Mouse (Mus musculus) embryonic facial prominence, embryonic 12.5 days (tissue): ENCODE results near the gene Ptprf. TPM values are rescaled to one million over a fixed set of nuclear protein-coding genes. Genes with fewer than 3 reads are reported as not detected.

Experiments
- ATAC-seq: fragments of 200-750 bp; cut with Nextera tagmentation; 2 replicates; pipeline ENCODE4 v1.8.0; 2017; ENCODE audit not compliant: insufficient number of reproducible peaks, insufficient read depth, low FRiP score, low TSS enrichment
- H3K27ac ChIP-seq: fragments of 300-500 bp; sonication (generic); 2 replicates; pipeline ENCODE4 v1.5.1; 2016; ENCODE audit warnings: mild to moderate bottlenecking
- H3K27me3 ChIP-seq: fragments of 300-500 bp; sonication (generic); 2 replicates; pipeline ENCODE4 v1.6.1; 2016; ENCODE audit warnings: mild to moderate bottlenecking, moderate library complexity
- H3K36me3 ChIP-seq: fragments of 300-500 bp; sonication (generic); 2 replicates; pipeline ENCODE4 v1.6.1; 2016; ENCODE audit warnings: mild to moderate bottlenecking
- H3K4me1 ChIP-seq: fragments of 300-500 bp; sonication (generic); 2 replicates; pipeline ENCODE4 v1.6.1; 2016
- H3K4me2 ChIP-seq: fragments of 300-500 bp; sonication (generic); replicated peaks from 2 replicates; pipeline ENCODE4 v1.6.1; 2016; ENCODE audit warnings: mild to moderate bottlenecking, moderate library complexity
- H3K4me3 ChIP-seq: fragments of 300-500 bp; sonication (generic); 2 replicates; pipeline ENCODE4 v1.5.1; 2016; ENCODE audit warnings: mild to moderate bottlenecking
- H3K9ac ChIP-seq: fragments of 300-500 bp; sonication (generic); 2 replicates; pipeline ENCODE4 v1.6.1; 2016; ENCODE audit warnings: mild to moderate bottlenecking, moderate library complexity
- H3K9me3 ChIP-seq: fragments of 300-500 bp; sonication (generic); 2 replicates; pipeline ENCODE4 v1.6.1; 2016; ENCODE audit warnings: mild to moderate bottlenecking, moderate library complexity
- WGBS: fragments of 180-500 bp; shearing (Covaris S2); methylation state at CpG from one replicate; pipeline ENCODE4 v1.1.7; 2016; 5-methylcytosine and 5-hydroxymethylcytosine counted together
- microRNA-seq: library from miRNA; unstranded; fragments of <30 nt; microRNA quantifications from one replicate; pipeline ENCODE4, GENCODE M21; 2017
- polyA plus RNA-seq: library from polyadenylated mRNA; unstranded; fragments of >200 nt; fragmentation: Nextera tagmentation; extraction: Ambion mirVana; gene quantifications from 2 replicates; pipeline ENCODE4 v1.2.1, GENCODE M21; 2016

Gene Ptprf
- polyA plus RNA-seq, 1 experiment from 2014 or later: 90.7 TPM

DNA sequence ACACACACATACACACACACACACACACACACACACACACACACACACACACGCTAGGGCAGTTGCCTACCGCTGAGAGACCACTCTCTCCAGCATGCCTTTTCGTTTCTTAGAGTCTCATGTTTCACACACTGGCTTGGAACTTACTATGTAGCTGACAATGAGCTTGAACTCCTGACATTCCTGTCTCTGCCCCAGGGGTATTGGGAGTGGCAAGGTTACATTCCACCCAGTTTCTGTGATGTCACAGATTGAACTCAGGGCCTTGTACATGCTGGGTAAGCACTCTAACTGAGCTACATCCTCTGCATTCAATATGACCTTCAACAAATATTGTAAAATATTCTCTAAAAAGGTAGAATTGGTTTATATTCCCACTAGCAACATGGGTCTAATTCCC, 92.6 kb downstream of the Ptprf start:
- Histone ChIP-seq H3K4me1 (no peaks in the 10 kb centered on the region), H3K4me2 (no peak overlapping the region), H3K9me3 (0 out of 2 replicates have a peak, but pooled peaks cover 3% of the 10 kb centered on the region), H3K27me3 (no peaks in the 10 kb centered on the region), H3K9ac (no peak overlapping the region), H3K4me3 (no peak overlapping the region), H3K36me3 (no peaks in the 10 kb centered on the region), H3K27ac (no peak overlapping the region)
- no peak for ATAC-seq
- 45% methylated on average over 3 of the region's 3 CpGs for WGBS

DNA sequence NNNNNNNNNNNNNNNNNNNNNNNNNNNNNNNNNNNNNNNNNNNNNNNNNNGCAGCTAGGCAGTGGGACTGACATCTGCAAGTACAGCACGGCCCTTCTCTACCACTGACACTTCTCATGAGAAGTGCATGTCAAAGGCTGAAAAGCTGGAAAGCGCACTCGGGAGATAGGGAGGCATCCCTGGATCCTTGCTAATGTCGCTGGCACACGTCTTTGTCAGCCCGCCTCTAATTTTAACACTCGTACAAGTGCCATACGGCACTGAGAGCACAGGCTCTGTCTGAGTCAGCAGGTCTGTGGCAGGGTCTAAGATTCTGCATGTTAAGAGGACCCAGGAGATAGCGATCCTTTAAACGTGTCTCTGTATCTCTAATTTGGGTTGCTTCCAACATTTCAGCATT, 95.0 kb downstream of the Ptprf start:
- ATAC-seq: no peak
- H3K4me1 ChIP-seq: no peaks in the 10 kb centered on the region
- WGBS: 82% methylated on average over 10 of the region's 10 CpGs
- H3K9ac ChIP-seq: no peak overlapping the region
- no peak overlapping the region for H3K4me3 ChIP-seq
- no peak overlapping the region for H3K27ac ChIP-seq
- H3K36me3 ChIP-seq: no peaks in the 10 kb centered on the region
- H3K4me2 ChIP-seq: no peak overlapping the region
- no peaks in the 10 kb centered on the region for H3K27me3 ChIP-seq
- H3K9me3 ChIP-seq: 0 out of 2 replicates have a peak, but pooled peaks cover 3% of the 10 kb centered on the region

DNA sequence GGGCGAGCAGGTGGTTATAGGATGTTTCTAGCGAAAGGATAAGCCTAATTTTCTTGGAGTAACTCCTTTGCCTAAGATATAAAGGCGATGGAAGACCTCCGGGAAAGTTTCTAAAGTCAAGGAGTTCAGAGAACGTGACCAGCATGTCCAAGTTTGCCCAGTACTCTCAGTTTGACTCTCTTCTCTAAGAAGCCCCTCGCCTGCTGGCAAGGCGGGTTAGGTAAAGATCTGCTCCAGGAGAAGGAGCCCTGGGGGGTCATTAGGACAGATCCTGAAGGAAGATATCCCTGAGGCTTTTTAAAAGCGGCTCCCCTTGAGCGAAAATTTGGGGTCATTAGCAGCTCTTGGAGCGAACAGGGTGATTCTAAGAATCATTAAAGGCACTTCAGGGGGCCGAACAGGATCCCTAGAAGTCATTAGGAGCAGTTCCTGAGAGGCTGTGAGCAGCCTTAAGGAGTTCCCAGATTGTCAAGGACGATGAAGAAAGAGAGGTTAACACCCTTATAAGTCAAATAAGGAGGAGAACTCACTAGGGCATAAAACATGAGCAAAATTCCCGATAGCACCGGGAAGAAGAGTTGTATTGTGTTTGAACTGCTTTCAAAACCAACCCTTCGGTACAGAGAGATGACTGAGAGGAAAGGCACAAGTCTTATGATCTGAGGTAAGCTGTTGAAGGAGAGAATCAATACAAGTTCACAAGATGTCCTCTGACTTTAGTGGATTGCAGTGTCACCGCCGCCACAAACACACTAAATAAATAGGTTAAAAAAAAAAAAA, 110.7 kb downstream of the Ptprf start:
- peak overlapping the region; percentile 80 for H3K9ac ChIP-seq
- ATAC-seq: no peak
- peaks cover 19% of the 10 kb centered on the region for H3K36me3 ChIP-seq
- peak overlapping the region; percentile 50 for H3K4me2 ChIP-seq
- peaks cover 8% of the 10 kb centered on the region for H3K4me1 ChIP-seq
- no peaks in the 10 kb centered on the region for H3K9me3 ChIP-seq
- H3K27ac ChIP-seq: peak overlapping the region; percentile 92
- WGBS: 18% methylated on average over 17 of the region's 17 CpGs
- H3K4me3 ChIP-seq: peak overlapping the region; percentile 68
- no peaks in the 10 kb centered on the region for H3K27me3 ChIP-seq

- no peaks in the 10 kb centered on the region for H3K9me3 ChIP-seq
- peak within 1 kb of the TSS; percentile 92 for H3K27ac ChIP-seq
- H3K4me3 ChIP-seq: peak within 1 kb of the TSS; percentile 68
- peaks cover 27% of the 10 kb centered on the region for H3K36me3 ChIP-seq
- H3K4me1 ChIP-seq: peaks cover 8% of the 10 kb centered on the region
- WGBS: under 1% methylated on average over 37 of the region's 38 CpGs
- ATAC-seq: peak; percentile 100
- H3K27me3 ChIP-seq: no peaks in the 10 kb centered on the region
- peak within 1 kb of the TSS; percentile 80 for H3K9ac ChIP-seq
- peak within 1 kb of the TSS; percentile 61 for H3K4me2 ChIP-seq
Observed at GRCm38 (mm10) chr4:118179467-118180300, 111.5 kb downstream of the Ptprf start, which contains the start of gene Kdm4a. Gene Kdm4a, minus strand, starts transcription at chr4:118180043.

GRCm38 (mm10) chr4:118178952-118179466, 112.2 kb downstream of the Ptprf start:
- Histone ChIP-seq H3K9me3 (no peaks in the 10 kb centered on the region), H3K4me3 (peak overlapping the region; percentile 68), H3K4me2 (peak overlapping the region; percentile 61), H3K27me3 (no peaks in the 10 kb centered on the region), H3K36me3 (peaks cover 34% of the 10 kb centered on the region), H3K4me1 (peaks cover 8% of the 10 kb centered on the region), H3K9ac (peak overlapping the region; percentile 80), H3K27ac (peak overlapping the region; percentile 92)
- ATAC-seq: no peak
- WGBS: 2% methylated on average over 12 of the region's 12 CpGs

DNA sequence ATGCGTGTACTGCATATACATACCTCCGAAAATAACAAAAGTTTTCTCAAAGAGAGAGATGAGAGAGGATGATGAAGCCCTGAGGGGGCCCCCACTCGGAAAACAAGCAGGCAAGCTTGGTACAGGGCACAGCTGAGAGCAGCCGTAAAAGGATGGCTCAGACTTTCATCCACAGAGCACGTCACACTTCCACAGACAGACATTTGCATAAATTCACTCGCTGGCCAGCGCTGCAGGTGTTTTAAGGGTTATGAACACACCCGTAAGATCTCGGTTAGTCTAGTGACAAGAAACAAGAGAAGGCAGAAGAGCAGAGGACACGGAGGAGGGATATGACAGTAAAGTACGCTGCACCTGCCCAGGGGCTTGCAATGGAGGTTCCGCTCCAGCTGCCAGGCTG, 118.7 kb downstream of the Ptprf start:
- Histone ChIP-seq H3K4me3 (no peak overlapping the region), H3K36me3 (peaks cover 97% of the 10 kb centered on the region), H3K9ac (no peak overlapping the region), H3K4me2 (no peak overlapping the region), H3K9me3 (no peaks in the 10 kb centered on the region), H3K4me1 (no peaks in the 10 kb centered on the region), H3K27ac (no peak overlapping the region), H3K27me3 (no peaks in the 10 kb centered on the region)
- no peak for ATAC-seq
- 93% methylated on average over 12 of the region's 12 CpGs for WGBS

DNA sequence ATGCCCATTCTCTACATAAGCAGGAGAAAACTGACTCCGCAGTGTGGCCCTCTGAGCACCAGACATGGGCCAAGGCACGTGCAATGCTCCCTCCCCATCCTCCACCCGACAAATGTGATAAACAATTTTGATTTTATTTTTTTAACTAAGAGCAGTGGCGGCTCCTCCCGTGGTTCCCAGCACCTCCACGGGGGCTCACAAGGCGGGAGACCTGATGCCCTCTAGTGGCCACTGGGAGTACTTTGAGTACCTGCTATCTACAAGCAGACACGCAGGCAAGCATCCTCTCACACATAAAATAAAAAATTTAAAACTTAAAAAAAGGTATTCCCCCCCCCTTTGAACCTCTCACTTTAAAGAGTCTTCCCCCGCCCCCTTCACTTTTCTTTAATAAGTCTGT, 120.2 kb downstream of the Ptprf start:
- 77% methylated on average over 9 of the region's 9 CpGs for WGBS
- ATAC-seq: no peak

DNA sequence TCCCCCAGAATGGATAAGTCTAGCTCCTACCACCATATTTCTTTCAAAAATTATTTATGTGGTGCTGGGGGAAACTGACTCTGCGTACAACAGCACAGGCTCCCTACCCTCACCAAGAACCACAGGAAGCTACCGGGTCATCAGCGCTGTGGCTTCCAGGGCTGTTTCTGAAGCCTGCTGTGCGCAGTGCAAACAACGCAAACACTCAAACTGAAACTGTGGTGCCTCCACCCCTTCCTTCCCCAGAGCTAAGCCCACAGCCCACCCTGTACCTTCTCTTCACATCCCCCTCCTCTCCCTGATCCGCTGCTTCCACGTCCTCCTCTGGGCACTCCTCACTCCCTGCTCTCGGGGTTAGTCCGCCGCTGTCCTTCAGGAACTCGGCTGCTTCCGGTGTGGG, 129.1 kb downstream of the Ptprf start:
- no peaks in the 10 kb centered on the region for H3K4me1 ChIP-seq
- no peak overlapping the region for H3K9ac ChIP-seq
- no peak overlapping the region for H3K27ac ChIP-seq
- no peaks in the 10 kb centered on the region for H3K27me3 ChIP-seq
- no peaks in the 10 kb centered on the region for H3K9me3 ChIP-seq
- no peak overlapping the region for H3K4me2 ChIP-seq
- no peak for ATAC-seq
- 93% methylated on average over 12 of the region's 12 CpGs for WGBS
- peaks cover 96% of the 10 kb centered on the region for H3K36me3 ChIP-seq
- no peak overlapping the region for H3K4me3 ChIP-seq

More for the DNA sequence above, 120.2 kb downstream of the Ptprf start:
- Histone ChIP-seq H3K27ac (no peak overlapping the region), H3K27me3 (no peaks in the 10 kb centered on the region), H3K9ac (no peak overlapping the region), H3K4me3 (no peak overlapping the region), H3K36me3 (peaks cover 97% of the 10 kb centered on the region), H3K4me2 (no peak overlapping the region), H3K9me3 (no peaks in the 10 kb centered on the region), H3K4me1 (no peaks in the 10 kb centered on the region)

Small RNA genes lying within 50 kb of the gene (microRNA-seq; reads per million reads assigned to microRNA genes)
- gene Mir7226: 3.1 reads per million, percentile 13 among the genes with 10 or more reads in this experiment

Other genes with a start within 250 kb of the Ptprf start
- gene St3gal3, start 156.5 kb downstream of the Ptprf start, polyA plus RNA-seq: 10.8 and 12.0 TPM in 2 replicates
- gene Kdm4a, start 111.4 kb downstream of the Ptprf start, polyA plus RNA-seq: 56.5 and 58.3 TPM in 2 replicates
- gene Szt2, start 117.9 kb upstream of the Ptprf start, polyA plus RNA-seq: 11.1 and 11.3 TPM in 2 replicates
- 125 TPM in 2 replicates for gene Med8, start 117.9 kb upstream of the Ptprf start, polyA plus RNA-seq
- 48.4 and 50.3 TPM in 2 replicates for gene Elovl1, start 136.7 kb upstream of the Ptprf start, polyA plus RNA-seq
- gene Cdc20, start 145.9 kb upstream of the Ptprf start, polyA plus RNA-seq: 250 and 253 TPM in 2 replicates
- 0.61 and 0.64 TPM in 2 replicates for gene Mpl, start 166.1 kb upstream of the Ptprf start, polyA plus RNA-seq
- gene Tie1, start 198.7 kb upstream of the Ptprf start, polyA plus RNA-seq: 23.3 and 25.5 TPM in 2 replicates
- gene 2610528J11Rik, start 235.6 kb upstream of the Ptprf start, polyA plus RNA-seq: 1.8 TPM in 2 replicates